Mouse (Mus musculus): Measurements from ENCODE around the gene Auh.

Gene Auh

DNA sequence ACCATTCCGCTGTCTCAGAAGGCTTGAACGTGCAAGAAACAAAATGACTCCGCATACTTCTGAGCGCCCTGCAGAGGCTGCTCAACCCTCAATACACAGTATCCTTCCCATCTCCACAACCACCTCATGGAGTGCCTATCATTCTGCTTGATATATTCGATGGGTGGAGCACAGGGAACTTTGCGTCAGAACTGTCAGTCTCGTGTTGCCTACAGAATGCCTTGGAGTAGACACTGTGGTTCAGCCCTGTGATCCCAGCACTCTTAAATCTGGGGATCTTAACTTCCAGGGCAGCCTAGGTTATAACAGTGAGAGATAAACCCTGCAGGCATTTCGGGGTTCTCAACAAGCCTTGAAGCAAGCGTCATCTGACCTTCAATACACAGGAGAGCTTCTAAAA is 1.1 kb downstream of the Auh start:
- intact Hi-C loops (cut with DNase I): loop anchor here (5.0 kb wide), 1 partner anchor 106 kb away; no protein-coding TSS in a partner anchor

DNA sequence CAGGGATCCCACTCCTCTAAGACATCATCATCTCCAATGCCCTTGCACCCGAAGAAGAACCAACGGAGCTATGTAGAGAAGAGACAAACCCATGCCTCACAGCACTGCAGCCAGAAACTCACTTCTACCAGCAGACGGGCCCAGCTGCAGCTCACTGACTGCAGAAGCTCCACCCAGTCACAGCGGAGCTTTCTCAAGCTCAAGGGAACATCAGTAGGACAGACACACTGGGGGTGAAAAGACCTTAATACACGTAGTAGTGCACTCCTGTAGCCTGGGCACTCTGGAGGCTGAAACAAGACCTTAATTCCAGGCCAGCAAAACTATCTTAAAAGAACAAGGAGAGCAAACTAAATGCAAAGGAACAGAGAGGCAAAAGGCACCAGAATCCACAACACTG is 5.0 kb downstream of the Auh start:
- intact Hi-C loops (cut with DNase I): no loop called here

DNA sequence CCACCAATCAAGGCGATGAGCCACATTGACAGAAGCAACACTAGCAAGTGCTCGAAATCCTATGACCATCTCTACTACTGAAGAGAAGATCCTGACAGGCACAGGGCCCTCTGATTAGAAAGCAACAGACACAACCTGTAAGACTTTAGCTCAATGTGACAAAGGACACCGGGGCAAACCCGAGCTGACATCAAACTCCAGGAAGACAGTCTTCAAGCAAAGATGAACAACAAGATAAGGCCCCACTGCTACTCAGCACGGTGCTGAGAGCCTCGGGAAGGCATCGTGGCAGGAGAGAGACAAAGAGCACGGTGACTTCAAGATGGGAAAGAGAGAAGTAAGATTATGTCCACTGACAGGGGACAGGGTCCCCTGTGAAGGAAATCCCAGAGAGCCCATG is 7.5 kb downstream of the Auh start:
- intact Hi-C loops (cut with DNase I): no loop called here

DNA sequence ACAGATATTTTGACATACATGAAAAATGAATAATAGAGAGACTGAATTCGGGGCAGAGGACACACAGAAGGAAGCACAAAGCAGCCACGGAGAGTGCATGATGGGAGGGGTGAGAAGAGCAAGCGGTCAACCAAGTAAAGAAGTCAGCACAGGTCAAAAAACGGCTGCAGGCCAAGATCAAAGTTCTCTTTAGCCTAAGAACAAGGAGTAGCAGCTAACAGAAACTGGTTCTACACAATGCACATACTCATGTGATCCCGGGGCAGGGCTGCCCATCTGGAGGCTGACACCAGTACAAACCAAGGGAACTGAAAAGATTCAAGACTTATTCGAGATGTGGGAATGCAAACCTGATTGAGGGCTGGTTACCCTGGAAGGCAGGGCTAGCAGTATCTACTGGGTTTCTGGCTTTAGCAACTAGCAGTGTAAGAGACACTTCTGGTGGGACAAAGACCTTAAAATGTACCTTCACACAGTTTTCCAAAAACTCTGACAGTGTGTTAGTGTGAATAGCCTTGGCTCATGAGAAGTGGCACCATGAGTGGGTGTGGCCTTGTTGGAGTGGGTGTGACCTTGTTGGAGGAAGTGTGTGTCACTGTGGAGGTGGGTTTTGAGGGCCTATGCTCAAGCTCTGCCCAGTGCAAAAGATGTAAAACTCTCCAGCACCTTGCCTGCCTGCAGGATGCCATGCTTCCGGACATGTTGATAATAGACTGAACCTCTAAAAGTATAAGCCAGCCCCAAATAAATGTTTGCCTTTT is 8.2 kb downstream of the Auh start:
- intact Hi-C loops (cut with DNase I): no loop called here

DNA sequence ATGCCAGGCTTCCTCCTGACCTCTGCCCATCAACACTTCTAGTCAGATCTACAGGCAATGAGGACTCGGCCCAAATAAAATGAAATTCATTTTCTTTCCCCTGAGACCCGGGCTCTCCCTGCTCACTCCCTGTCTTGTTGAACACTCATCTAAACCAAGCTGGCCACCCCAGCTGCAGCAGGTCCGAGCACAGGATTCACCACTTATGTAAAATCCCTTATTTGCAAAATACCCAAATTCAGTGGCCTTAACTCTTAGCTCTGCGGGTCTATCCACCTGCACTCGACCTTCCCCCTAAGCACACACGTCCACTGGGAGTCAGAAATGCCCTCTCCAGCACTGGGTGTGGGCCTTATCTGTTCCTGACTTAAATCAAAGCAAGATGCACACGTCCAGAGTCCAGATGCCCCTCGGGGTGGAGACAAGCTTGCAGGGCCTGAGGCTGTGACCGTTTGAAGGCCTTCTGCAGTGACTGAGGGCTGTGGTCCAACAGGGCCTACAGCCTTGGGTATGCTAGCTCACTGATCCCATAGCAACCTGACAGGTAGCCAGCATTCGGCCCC is 9.6 kb downstream of the Auh start:
- intact Hi-C loops (cut with DNase I): no loop called here

DNA sequence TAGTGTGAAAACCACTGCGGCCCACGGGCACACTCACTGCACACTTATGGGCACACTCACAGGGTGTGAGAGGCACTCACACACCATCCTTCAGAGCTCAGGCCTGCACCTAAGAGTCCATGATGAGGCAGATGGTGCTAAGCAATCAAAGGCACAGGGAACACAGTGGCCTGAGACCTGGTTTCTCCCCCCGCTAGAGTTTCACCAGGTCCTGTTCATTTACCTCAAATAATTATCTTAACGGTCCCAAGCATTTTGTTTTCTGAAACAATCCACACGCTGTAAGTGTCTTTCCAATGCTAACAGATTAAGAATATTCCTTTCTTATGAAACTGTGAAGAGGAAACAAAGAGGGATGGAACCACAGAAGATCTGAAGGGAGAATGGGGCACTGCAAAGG is 11.1 kb downstream of the Auh start:
- intact Hi-C loops (cut with DNase I): no loop called here

DNA sequence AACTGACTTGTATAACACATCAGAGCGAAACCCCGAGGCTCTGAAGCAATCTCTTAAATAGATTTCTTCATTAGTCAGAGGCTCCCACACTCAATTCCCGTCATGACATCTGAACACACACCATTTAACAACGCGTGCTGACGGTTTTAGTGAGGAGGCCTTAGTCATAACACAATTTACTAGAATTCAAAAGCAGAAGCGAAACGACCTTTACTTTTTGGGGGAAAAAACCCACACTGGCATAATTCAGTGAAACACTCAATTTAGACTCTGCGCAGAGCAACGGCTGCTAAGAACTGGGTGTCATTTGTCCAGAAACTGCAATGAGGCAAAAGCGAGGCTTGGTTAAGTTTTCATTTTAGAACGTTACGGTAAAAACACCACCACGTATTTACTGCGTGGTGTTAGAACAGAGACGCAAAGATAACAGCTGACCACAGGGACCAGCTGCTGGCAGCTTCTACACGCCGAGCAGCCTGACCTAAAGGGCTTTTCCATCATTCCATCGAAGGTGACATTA is 14.8 kb downstream of the Auh start:
- intact Hi-C loops (cut with DNase I): no loop called here

DNA sequence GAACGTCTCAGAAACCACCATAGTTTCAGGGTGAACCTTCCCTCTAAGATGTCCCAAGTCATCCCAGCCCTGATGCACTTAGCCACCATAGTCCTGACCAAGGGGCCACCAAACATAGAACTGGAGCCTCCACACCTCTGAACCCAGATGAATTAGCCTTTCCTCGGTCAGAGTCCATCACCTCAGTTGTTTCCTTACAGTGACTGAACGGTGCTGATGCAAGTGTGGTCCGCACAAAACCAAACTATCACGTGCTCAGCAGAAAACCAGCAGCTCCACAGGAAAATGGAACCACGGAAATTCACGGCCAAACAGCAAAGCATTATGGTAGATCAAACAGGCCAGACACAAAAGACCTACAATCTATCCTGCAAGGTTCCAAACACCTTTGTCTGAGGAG is 15.6 kb downstream of the Auh start:
- intact Hi-C loops (cut with DNase I): no loop called here

DNA sequence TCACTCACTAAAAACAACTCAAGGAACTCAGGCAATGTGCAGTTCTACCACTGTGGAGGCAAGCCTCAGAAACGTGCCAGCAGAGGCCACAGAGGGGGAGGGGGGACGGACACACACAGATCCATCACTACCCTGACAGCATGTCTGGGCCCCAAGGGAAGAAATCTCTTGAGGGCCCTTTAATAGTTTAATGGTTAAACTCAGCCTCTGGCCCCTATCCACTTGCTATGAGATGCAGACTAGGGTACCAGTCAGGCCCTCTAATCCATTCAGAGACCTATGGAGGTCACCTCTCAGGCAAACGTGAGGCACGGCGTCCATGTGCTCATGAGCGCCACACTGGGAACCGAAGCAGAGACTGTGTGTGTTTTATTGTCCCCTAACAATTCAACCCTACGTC is 17.0 kb downstream of the Auh start:
- intact Hi-C loops (cut with DNase I): no loop called here

DNA sequence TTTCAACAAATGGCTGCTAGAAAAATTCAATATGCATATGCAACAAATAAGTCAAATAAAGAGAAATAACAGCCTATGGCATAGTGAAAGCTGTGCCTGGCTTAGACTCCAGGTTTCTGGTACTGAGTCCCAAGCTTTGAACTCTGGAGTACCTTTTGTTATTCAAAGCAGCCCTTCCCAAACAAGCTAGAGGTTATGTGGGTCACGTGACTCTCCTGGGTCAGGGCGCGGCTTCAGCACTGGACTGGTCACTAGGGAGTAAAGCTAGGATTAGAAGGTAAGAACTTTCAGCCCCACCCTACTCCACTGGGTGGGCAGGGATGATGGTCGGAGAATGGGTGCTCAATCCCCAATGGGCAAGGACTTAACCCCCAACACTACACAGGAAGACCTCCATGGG is 18.2 kb downstream of the Auh start:
- intact Hi-C loops (cut with DNase I): no loop called here

DNA sequence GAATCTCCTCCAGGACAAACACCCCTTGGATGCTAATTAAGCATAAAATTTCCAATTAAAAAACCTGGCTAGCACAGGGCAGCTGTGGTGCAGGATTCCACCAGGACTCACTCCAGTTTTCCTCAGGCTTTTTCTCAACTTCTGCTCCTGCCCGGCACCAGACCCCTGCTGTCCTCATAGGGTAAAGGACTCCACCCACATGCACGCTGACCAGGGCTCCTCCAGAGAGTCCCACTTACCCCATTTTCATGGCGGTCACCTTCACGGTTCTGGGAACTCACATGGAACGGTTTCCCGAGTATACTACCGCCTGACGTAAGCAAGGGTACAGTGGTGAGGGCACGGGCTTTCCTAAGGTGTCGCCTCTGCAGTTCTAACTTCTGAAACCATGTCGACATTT is 23.2 kb downstream of the Auh start:
- intact Hi-C loops (cut with DNase I): no loop called here

DNA sequence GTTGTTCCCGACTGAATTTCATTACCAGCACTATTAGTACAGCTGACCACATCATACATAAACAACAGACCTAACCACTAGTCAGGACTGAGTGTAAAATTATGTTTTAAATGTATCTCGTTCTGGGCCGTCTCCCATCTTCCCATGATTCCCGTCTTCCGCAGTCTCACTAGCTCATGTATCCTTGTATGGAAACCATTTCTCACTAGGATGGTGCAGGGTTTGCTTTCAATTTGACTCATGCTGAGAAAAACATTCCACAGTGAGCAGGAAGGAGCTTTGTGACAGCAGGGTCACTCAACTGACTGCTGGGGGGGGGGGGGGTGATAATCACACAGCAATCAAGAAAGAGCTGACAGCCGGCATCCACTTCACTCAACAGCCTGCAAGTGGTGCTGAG is 25.3 kb downstream of the Auh start:
- intact Hi-C loops (cut with DNase I): no loop called here

DNA sequence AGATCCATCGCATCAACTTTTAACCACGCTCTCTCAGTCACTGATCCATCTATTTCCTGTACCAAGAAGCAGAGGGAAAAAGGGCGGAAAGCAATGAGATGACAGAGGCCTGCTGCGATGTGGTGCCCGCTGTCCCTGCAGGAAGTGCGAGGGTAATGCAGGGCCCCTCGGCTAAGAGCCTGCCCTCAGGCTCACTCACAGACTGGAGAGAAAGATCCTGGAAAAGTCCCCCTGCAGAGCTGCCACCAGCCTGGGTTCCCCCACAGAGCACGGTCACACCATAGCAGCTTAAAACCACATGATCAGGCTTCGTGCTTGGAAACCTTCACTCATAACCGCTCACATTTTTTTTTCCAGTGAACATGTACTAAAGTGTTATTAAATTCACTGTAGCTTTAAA is 25.7 kb downstream of the Auh start:
- intact Hi-C loops (cut with DNase I): no loop called here

DNA sequence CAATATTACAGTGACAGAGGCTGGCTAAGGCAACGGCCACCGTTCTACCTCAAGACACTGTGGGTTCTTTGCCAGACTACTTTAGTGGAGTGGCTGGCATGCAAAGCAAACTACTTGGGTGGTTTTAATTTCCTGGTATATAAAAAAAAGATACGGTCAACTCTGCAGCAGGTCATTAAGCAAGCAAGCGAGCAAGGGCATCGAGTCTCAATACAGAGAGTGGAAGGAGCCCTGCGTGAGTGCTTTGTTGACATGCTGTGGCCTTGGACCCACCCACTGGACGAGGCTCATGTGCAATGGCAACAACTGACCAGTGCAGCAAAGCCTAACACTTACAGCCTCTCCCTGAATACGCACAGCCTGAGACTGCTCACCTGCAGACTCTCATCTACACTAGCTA is 27.0 kb downstream of the Auh start:
- intact Hi-C loops (cut with DNase I): no loop called here

DNA sequence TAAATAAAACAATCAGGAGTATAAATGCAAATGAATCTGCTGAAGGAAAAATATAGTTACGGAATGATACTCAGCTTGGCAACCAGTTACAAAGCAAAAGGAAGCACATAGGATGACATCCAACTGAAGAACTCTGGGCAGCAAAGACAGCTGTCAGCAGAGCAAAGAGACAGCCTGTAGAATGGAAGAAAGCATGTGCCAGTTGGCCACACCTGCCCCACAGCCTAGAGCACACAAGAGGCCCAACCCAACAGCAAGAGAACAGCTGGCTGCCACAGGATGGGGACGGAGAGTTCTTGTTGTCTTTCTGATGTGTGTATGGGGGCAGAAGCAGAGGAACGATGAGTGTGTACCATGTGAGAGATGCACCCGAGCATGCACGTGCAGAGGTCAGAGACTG is 29.8 kb downstream of the Auh start:
- intact Hi-C loops (cut with DNase I): no loop called here

DNA sequence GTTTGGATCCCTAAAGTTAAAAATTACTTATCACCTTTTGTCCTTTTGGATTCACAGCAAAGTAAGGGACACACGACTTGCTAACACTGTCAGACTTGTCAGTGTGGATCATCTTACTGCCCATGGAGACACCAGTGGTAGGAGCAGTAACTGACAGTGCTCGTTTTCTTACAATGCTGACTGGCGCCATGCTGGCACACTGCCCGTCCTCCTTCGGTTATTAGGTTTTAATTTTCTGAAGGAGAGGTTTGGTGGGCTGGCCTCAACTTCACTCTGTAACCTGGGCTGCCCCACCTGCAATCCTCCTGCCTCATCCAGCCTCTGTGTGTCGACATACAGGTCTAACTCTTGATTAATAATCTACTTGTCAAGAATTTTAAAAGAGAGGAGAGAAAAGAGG is 31.7 kb downstream of the Auh start:
- intact Hi-C loops (cut with DNase I): no loop called here

DNA sequence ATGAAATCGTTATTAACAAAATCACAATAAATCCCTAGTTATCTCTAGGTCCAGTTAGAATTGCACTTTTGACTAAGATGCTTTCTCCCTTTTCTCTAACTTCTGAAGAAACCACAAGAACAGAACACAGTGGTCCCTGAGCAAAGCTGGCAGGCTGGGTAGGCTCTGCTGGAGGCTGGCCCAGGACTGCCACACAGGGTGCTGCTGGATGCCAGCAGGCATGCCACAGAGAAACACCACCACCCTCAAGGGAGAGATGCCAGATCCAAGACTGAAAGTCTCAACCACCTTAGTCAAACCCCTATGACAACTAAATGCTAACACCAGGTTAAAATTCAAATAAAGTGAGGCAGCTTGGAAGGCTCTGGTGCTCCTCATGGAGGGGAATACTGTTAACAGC is 36.7 kb downstream of the Auh start:
- intact Hi-C loops (cut with DNase I): loop anchor here (5.0 kb wide), 1 partner anchor 90 kb away; the partner anchor contains the start of gene Nfil3

DNA sequence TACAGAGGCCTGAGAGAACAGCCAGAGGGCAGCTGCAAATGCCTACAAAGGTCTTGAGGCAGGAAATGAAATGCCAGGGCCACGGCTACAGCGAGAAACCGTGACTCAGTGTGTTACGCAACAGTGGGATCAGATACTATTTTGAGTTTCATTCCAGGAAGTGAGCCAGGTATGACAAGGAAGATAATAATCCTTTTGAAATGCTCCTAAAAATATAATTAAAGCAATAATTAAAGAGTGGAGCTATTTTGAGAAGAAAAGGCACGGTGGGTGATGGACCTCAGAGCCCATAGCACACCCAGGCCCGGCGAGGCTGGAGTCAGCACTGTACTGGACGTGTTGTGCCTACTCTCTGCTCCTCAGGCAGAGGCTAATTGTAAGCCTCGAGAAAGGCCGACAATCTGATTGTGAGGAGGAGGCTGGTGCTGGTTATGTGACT is 37.4 kb downstream of the Auh start:
- intact Hi-C loops (cut with DNase I): loop anchor here (5.0 kb wide), 1 partner anchor 90 kb away; the partner anchor contains the start of gene Nfil3

DNA sequence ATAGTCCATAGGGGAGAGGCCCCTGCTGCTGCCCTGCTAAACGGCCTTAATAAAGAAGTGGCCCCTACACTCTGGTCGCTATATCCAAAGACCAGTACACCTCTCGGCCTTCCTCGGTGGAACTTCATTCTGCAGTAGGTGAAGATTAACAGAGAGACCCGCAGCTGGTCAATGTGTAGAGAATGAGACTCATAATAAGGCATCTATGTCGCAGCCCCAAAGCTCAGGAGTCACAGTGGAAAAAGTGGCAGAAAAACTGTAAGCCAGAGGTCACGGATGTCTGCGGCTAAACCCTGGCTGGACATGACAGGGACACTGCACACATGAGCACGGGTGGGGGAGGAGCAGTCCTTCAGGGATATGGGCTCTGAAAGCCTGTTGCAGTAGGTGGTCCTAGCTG is 39.2 kb downstream of the Auh start:
- intact Hi-C loops (cut with DNase I): loop anchor here (5.0 kb wide), 1 partner anchor 92 kb away; the partner anchor contains the start of gene Nfil3

DNA sequence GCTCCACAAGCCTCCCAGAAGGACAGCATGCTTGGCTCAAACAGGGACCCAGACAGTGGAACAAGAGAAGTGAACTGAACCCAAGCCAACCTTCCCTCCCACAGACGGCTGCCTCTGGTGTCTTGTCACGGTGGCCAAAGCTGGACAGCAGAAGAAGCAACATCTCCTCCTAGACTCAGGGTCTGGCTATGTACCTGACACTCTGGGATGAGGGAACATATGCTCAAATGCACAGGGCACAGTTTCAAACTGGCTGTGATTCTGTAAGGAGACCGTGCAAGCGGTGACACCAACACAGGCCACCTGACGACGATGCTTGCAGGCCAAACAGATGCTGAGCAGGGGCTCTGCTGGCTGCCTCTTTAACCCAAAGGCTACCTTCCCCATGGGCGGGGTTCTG is 42.7 kb downstream of the Auh start:
- intact Hi-C loops (cut with DNase I): no loop called here

DNA sequence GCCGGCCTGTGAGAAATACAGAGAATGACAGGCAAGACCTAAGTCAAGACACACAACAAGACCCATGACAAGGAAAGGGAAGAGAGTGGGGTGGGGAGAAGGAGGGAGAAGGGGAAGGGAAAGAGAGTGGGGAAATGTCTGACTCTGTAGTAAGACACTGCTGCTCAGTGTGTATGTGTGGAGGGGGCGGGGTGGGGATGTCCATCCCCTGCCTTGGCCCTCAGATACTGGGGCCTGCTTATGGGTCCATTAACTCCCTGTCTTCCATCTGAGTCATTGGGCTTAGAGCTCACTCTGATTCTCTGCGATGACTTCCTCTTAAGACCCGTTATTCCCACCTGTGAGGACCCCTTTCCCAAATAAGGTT is 45.5 kb downstream of the Auh start:
- intact Hi-C loops (cut with DNase I): no loop called here

DNA sequence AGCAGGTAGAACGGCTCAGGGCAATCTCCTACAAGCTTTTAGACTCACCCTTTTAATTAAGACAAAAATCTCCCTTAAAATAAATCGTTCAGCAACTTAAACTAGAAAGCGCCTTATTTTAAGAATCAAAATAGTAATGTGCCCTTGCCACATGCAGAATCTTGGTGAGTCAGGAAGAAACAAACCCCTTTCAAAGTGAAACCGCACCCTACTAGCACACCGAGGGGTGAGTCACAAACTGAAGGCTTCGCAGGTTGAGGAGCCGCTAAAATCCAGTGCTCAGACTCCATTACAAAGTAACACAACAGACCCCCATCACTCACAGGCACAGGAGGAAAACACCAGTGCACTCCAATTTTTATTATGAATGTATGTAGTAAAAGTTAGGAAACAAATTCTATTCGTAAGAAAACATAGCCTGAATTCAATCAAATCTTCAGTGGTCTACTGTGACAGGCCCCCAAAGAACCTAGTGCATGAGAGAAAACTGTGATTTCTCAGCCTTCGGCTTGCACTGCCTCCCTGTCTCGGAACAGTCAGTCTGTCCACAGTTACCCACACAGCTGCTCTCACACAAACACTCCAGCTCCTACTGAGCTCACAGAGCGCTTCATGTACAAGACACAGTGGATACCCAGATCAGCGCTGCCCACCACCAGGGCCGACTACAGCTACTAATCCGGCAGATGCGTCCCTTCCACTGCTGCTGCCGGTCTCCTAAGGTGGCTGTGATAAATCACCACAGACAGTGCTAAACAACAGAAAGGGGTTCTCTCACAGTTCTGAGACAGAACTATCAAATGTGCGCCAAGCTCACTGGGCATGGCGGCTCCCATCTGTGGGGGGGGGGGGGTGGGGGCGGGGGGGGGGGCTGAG is 46.2 kb downstream of the Auh start:
- intact Hi-C loops (cut with DNase I): no loop called here
